Mouse (Mus musculus) bone marrow, adult 2 months (tissue): ENCODE data around the gene Ing5.
"Not testable (repeated sequence)": the region's sequence is repeated elsewhere in the genome, so short reads cannot be mapped to it uniquely, and the experiment has no call there.

ENCODE experiments used
- CTCF ChIP-seq: fragments of 200-500 bp; IDR thresholded peaks from 2 replicates; pipeline ENCODE4 v1.5.1; 2011; ENCODE audit warnings: low read length, control low read depth; ENCODE audit not compliant: control insufficient read depth, insufficient read depth
- POLR2A ChIP-seq: fragments of 200-500 bp; IDR thresholded peaks from 2 replicates; pipeline ENCODE4 v1.6.1; 2011; ENCODE audit warnings: low read depth, mild to moderate bottlenecking, control low read depth, low read length, borderline replicate concordance; ENCODE audit not compliant: control insufficient read depth

GRCm38 (mm10) chr1:93861048-93861447 is 57.3 kb downstream of the Ing5 start, which contains the start of gene Gal3st2:
- not testable (repeated sequence) for TF ChIP-seq POLR2A, CTCF
